Mouse (Mus musculus) thymus, postnatal 0 days (tissue): ENCODE results near the gene Slc23a4. TPM values are rescaled to one million over a fixed set of nuclear protein-coding genes. Genes with fewer than 3 reads are reported as not detected.

Source experiments
- DNase-seq: peaks from one replicate; pipeline ENCODE4 v3.0.0-alpha.2; 2015; ENCODE audit warnings: low spot score
- polyA plus RNA-seq: library from polyadenylated mRNA; unstranded; fragments of >200 nt; fragmentation: Nextera tagmentation; extraction: Ambion mirVana; gene quantifications from 2 replicates; pipeline ENCODE4 v1.2.1, GENCODE M21; 2015

The Slc23a4 gene
- polyA plus RNA-seq, 1 experiment from 2014 or later, result 7.7 TPM

DNA sequence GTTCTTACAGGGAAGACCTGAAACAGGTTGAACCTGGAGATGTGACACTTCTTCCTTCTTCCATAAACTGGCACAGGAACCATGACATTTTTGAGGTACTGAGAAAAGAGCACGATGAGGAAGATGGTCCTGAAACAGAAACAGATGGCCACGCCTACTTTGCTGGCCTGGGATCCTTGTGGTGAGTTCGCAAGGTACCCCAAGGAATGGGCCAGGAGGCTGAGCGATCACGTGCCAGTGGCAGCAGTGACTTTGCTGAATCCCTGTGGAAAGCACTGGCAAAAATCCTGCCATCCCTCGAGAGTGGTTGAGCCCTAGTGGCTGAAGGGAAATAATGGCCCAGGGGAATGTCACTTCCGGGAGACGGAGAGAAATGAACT is 32.4 kb downstream of the Slc23a4 start:
- no peak for DNase-seq

DNA sequence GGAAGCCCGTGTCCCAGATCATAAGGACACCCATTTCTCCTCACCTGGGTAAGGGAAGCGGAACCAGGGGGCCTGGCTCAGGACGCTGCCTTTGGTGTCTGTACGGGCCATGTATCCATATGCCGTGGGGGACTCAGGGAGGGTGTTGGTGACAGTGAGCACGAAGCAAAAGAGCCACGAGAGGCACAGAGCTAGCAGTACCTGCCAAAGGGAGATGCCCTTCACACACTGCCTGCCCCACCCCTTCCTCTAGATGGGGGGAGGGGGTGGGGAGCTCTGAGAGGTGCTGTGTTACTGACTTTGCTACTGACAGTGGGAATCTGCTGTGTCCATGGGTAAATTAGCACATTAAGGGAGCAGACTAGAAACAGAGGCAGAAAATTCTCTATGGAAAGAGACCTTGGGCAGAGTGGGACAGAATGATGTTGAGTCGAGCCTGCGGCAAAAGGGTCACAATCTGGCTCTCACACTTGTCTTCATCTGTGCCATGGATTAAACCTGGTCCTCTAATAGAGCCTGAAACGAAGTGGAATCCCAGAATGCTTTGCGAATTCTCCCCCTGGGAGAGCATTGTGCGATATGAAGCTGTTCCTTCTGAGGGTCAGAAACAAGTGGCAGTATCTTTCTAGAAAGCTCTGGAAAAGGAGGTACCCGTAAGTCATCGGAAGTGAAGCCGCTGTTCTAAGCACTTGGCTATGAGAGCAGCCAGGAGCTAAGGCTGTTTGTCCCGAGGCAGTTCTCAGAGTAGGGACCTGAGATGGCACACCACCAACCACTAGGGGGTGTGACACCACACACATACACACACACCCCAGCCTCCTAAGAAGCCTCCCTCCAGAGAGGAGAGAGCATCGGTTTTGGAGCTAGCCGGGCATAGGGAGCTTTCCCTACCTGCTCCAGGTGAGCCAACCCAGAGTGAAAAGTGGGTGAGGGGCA is 33.0 kb downstream of the Slc23a4 start:
- DNase-seq, result peak; percentile 86

DNA sequence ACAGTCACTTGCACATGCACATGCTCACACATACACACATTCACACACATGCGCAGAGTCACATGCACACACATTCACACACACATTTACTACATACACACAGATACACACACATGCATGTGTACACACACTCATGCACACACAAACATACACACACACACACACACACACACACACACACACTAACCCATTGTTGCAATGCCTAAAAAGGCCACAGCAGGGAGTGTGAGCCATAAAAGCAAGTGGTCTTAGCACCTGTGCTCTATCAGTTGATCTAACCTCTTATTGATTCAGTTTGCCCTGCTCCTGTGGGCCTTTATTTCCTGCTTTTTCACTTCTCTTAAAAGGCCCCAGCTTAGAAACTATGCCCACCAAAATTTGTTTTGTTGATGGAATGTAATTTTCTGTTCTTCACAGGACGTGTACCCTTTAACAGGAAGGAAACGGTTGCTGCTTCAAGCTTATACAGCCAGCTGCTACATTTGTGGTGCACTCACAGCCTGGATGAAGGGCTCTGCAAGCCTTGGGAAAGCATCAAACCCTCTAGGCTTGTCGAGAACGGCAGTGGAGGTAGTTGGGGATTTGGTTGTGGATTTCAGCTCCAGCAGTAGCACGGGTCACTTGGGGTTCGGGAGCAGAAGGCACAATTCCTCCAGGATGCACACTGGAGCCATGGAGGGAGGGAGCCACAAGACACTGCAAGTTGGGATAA is 36.1 kb downstream of the Slc23a4 start:
- peak; percentile 81 for DNase-seq

DNA sequence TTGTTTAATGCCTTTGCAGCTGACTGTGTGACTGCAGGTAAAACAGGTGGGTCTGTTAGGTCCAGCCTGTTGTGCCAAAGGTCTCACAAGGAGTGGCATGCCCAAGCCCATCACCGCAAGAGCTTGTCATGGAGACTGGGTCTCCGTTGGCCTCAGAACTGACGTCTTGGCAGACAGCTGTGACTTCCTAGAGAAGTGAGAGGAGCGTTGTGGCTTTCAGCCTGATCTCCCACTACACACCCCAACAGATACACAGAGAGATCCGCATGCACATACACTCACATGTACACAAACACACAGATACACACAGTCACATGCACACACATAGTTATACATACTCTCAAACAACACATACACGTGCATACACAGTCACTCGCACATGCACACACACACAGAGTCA is 36.7 kb downstream of the Slc23a4 start:
- peak; percentile 53 for DNase-seq

DNA sequence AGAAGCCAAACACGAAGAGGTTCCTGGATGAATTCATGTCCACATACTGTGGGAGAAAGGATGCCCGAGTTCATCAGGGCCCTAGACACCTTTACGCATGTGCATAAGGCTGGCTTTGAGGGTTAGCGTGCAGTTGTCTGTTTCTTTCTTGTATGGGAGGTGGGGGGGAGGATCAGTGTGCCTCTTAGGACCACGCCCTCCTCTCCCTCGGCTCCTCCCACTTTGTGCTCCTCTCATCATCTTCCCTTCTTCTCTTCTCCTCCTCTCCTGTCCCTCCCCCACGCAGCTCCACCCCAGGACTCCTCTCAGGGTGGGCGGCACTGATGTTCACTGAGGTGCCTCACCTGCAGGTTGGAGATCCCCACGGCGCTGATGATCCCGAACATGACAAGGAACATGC is 39.7 kb downstream of the Slc23a4 start:
- DNase-seq, result peak; percentile 66

DNA sequence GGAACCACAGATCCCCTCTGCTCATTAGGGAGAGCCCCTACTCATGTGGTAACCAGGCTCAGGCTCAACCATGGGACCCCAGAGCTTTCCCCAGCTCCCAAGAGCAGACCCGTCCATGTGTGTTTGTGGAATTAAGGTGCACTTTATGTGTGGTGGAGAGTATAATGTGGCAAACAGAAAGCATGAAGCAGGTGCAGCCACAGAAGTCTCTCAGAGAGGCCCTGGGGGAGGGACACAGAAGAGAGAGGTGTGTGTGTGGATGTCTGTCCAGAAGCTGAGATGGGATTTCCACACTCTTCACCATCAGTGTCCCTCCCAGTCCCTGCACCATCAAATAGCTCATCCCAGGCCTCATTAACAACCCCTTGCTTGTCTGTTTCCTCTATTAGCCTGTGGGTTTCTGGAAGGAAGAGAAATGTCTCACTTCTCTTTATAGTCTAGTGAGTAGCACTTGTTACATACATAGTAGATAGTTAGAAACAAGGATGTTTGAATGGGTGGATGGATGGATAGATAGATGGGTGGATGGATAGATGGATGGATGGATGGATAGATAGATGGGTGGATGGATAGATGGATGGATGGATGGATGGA is 41.6 kb downstream of the Slc23a4 start:
- DNase-seq, result peak; percentile 43

DNA sequence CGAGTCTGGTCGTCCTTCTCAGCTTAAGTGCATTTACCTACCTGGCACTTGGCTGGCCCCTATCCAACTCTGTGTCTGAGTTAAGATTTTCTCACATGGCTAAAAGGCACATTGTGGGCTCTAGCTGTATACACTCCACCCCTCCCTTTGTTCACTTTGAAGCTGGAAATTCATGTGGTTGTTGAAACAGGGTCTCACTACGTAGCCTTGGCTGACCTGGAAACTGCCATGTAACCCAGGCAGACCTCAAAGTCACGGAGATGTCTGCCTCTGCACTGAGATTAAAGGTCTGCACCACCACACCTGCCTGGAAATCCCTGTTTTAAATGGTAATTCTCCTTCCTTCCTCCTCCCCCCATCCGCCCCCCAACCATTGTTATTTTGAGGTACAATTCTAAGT is 44.7 kb downstream of the Slc23a4 start:
- DNase-seq, result peak; percentile 75

DNA sequence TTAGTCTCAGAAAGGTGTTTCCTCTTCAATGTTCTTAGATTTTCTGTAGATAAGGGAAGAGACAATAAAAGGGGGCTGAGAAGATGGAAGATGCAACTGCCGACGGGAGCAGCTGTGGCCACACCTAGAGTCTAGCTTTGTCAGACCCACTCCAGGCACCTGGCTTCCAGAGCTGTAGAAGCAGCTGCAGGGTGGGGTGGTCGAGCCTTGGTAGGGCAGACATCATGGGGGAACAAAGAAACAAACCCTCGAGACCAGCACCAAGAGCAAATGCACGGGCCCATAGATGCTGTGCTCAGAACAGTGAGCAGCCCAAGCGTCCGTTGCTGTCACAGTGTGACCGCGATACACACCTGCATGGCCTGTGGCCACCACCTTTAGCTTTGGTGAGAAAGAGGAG is 45.8 kb downstream of the Slc23a4 start:
- DNase-seq, result peak; percentile 86

DNA sequence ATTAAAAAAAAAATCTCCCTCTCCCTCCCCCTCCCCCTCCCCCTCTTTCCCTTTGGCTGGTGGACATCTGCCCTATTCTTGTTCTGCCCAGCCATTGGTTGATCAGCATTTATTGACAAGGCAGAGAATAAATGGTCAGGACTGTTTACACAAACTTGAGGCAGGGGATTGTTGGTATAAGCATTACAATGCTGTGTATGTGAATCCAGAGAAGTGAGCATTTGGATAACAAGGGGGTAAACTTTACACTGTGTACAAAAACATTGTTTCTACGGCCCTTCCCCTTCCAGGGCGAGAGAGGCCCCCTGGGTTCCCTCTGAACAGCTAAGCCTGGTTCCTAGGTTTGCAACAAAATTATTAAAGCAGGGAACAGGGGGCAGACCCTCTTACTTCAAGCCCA is 46.7 kb downstream of the Slc23a4 start:
- DNase-seq, result no peak

DNA sequence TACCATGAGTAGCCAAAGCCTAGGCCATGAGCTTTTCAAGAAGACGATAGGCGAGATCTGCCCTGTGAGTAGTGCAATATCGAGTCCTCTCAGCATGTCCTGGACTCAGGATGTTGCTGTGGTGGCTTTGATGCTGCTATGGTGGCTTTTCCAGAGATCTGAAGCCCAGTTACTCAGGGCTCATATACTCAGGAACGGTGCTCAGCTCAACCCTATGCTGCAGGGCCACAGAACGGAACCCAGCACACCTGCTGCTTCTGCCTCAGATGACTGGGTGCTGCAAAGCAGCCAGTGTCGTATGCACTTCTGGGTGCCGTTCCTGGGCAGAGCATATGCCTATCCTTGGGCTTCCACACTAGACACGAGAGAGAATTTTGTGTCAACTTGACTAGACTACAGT is 48.8 kb downstream of the Slc23a4 start:
- DNase-seq, result peak; percentile 76

DNA sequence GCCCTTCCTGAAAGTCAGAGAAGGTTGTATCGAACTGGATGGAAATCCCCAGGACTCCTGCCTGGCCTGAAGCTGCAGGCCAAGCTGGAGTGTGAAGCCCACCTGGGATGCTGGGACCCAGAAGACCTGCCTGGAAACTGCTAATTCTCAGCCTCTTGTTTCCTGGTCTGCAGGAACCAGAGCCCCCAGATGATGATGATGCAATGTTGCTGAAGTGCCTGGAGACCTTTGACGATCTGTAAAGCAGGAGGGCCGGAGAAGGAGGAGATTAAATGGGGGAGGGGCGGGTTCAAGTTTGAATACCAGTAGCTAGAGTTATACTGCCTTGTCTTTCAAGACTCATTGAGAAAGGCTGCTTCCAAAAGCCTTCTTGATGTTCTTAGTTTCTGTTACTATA is 49.3 kb downstream of the Slc23a4 start:
- peak; percentile 32 for DNase-seq

DNA sequence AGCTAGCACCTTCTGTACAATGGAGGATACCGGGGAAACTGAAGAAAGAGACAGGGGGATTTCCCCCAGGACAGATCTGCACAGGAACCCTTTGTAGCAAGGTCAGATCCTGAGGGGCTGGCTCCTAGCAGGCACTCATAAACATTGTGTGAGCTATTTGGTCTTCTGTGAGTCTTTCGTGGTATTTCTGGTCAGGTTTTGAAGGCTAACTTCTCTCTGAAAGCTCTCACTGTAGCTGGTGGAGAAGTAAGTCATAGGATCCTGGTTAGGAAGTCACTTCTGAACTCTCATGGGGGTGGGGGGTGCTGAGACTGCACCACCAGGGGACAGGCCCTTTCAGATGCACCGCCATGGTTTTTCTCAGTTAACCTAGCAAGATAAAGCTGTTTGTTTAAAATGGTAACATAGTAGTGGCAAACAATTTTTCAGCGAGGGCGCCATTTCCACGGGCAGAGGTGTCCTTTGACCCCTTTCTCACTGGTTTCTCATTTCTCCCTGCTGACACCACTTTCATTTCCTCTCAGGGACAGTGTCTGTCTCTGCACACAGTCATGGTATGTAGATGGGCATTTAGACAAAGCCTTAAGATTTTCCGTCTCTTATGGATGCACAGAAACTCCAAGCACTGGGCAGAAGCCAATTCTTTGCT is 49.8 kb downstream of the Slc23a4 start:
- DNase-seq, result peak; percentile 42

DNA sequence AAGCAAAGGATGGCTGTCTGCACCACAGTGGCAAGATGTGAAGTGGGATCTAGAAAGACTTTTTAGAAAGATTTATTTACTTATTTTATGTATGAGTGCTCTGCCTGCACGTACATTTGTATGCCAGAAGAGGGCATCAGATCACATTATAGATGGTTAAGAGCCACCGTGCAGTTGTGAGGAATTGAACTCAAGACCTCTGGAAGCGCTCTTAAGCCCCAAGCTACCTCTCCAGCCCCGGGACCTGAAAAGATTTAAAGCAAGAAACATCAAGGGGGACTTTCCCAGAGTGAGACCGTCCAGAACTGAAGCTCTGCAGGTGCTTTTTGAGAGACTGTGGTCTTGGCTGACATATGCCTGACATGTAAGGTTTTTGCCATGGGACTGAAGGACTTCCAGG is 51.5 kb downstream of the Slc23a4 start:
- peak; percentile 51 for DNase-seq

DNA sequence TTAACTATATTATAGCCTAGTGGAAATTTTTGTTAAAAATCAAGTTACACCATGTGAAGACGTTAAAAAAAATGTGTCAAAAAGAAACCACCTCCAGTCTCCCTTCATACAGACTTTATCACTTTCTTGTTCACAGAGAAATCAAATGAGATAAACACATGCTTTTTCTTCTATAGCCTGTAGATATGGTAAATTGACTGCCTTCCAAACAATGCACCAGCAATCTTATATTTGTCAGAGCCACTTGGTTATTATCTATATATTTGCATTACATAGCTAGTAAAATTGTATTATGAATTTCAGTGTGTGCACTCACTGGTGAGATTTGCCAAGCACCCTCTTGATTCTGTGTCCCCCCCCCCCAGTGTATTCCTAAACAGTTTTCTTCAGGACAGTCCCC is 55.6 kb downstream of the Slc23a4 start:
- DNase-seq, result no peak

DNA sequence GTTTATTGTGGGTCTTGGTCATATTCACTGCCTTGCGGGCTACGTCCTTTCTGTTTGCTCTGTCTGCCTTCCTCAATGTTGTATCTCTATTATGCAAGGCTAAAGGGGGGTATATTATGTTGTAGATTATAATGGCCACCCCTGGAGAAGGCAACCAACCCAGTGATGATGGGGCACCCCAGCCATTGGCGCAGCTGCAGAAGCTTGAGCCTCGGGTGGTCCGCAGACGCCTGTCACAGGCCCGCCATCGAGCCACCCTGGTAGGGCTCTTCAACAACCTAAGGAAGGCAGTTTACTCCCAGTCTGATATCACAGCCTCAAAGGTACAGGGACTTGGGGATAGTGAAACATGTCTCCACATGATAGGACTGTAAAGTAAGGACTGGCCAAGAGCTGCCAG is 60.6 kb downstream of the Slc23a4 start:
- DNase-seq, result no peak

DNA sequence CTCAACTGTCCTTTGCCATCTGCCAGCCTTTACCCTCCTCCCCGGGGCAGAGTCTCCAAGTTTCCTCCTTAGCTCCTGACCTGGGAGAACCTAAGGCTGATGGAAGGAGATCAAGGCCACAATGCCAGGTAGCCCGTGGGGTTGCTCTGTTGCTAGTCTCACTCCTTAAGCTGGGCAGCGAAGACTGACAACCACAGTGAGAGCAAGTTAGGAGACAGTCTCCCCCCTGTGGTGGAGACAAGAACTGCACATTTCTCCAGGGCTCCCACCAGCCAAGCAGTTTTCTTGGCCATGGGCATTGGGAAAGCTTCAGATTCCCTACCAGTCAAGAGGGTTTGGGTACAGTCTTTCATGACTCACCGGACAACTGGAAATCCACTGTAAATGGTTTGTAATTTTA is 61.0 kb downstream of the Slc23a4 start:
- DNase-seq, result peak; percentile 72

DNA sequence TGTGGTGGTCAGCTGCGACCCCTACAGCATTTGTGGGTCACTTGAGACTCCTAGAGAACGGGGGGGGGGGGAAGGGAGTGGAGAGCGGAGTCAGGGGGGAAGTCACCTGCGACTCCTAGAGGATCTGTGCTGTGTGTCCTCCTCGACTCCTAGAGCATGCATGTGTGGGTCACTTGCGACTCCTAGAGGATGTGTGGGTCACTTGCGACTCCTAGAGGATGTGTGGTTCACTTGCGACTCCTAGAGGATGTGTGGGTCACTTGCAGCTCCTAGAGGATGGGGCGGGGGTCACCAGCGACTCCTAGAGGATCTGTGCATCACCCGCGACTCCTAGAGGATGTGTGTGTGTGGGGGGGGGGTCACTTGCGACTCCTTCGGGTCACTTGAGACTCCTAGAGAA is 66.3 kb downstream of the Slc23a4 start:
- peak; percentile 66 for DNase-seq

DNA sequence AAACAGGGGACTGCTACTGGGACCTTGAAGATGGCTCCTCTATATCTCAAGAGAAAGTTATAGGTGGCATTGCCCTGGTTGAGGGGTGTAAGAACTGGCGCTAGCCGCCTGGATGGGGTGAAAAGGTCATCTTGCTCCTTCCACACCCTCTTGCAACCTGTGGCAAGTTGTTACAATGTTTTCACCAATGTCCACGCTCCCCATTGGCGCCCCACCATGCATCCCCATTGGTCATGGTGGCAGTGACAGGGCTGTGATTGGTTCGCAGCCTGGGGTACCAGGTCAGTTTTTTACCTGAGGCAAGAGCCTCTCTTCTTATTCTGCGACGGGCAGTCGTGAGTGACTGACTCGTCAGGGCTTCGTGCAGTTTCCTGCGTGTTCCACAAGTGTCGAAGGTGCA is 67.6 kb downstream of the Slc23a4 start:
- no peak for DNase-seq

DNA sequence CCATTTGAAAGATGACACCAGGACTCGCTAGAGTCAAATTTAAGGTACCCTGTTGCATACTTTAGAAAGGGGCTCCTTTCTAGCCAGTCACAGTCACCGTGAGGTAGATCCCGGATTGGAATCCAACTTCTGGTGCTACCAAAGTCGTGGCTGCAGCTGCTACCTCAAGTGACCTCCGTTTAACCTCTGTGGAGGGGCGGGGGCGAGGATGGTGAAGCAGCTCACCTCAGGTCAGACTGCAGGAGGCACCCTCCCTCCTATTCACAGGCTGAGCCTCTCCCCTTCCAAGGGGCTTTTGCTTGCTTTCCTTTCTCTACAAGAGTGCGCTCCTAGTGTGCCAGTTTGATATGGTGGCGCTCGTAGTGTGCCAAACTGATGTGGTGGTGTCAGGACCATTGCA is 68.2 kb downstream of the Slc23a4 start, which contains the start of gene Stra8:
Gene Stra8, plus strand, starts transcription at position 208 of the 400 bp plus-strand sequence.
- DNase-seq, result no peak

DNA sequence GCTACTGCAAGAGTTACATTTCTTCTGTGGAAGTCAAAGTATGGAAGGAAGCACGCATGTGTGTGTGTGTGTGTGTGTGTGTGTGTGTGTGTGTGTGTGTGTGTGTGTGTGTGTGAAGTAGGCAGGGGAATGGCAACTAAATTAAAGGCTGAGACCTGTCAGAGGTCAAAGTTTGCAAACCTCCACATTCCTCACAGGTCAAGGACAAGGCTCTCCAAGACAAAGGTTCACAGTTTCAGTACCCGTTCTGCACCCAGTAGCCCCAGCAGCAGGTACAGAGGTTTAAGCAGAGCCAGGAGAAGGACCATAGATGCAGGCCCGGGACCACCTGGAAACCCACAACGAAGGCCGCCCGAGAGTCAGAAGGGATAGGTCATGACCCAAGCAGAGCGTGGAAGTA is 69.1 kb downstream of the Slc23a4 start:
- DNase-seq, result no peak

DNA sequence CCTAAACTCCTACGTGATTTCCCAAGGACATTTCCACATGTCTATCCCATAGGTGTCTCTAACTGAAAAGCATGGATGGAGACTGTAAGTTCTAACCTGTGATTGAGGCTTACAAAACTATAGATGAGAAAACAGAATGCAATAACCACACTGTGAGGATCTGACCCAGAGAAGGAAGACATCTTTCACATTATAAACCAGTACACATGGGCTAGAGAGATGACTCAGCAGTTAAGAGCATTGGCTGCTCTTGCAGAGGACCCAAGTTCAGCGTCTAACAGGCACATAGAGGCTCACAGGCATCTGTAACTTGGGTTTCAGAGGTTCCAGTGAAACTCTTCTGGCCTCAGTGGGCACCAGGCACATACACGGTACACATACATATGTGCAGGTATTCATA is 73.7 kb downstream of the Slc23a4 start:
- no peak for DNase-seq
